In genomic region chr16:75717405-75718173, GRCm38 (mm10) we compare ENCODE assay signal across 12 mouse cellular contexts. TPM values are rescaled to one million over a fixed set of nuclear protein-coding genes. Genes with fewer than 3 reads are reported as not detected.
DNase-seq lines count a peak whose midpoint lies in the region; ATAC-seq lines count a peak whose summit lies in the region.
"Had no signal": no experiment of that assay in that cellular context is flagged by ENCODE, and none has a peak within 500 bp of the region (broad histone marks: within the 10 kb centered on the region; RNA-seq: fewer than 3 reads in every experiment).

No protein-coding gene starts in this region.

- 29% methylated on average over 2 of the region's 2 CpGs for WGBS in lung, embryonic 16.5 days
- 63% methylated on average over 2 of the region's 2 CpGs for WGBS in intestine, embryonic 16.5 days
- 61% methylated on average over 2 of the region's 2 CpGs for WGBS in stomach, embryonic 15.5 days

- H3K27ac ChIP-seq in lung, embryonic 16.5 days (ENCODE audit: low read length), result no peak overlapping the region
- no peak overlapping the region for H3K27ac ChIP-seq in intestine, embryonic 16.5 days (ENCODE audit: low read length)
- no peak overlapping the region for H3K27ac ChIP-seq in stomach, embryonic 15.5 days
- H3K27ac ChIP-seq: forebrain, embryonic 10.5 days; midbrain, embryonic 10.5 days had no signal

- H3K9me3 ChIP-seq in lung, embryonic 16.5 days (ENCODE audit: control insufficient read depth, low read length), result no peaks in the 10 kb centered on the region
- H3K9me3 ChIP-seq in intestine, embryonic 16.5 days (ENCODE audit: control insufficient read depth, low read length), result no peaks in the 10 kb centered on the region
- no peaks in the 10 kb centered on the region for H3K9me3 ChIP-seq in stomach, embryonic 15.5 days
- H3K9me3 ChIP-seq: forebrain, embryonic 10.5 days; midbrain, embryonic 10.5 days had no signal

- peak; percentile 95 for ATAC-seq in lung, embryonic 16.5 days (ENCODE audit: low read depth)
- peak; percentile 62; the same call in 1 of the 2 replicates for ATAC-seq in intestine, embryonic 16.5 days
- peak; percentile 66; the same call in 1 of the 2 replicates for ATAC-seq in stomach, embryonic 15.5 days (ENCODE audit: insufficient read depth, low FRiP score, low read depth)

- no peak overlapping the region for H3K4me3 ChIP-seq in lung, embryonic 16.5 days (ENCODE audit: low read length)
- H3K4me3 ChIP-seq in intestine, embryonic 16.5 days (ENCODE audit: low read length), result no peak overlapping the region
- no peak overlapping the region for H3K4me3 ChIP-seq in stomach, embryonic 15.5 days (replicated peaks)
- H3K4me3 ChIP-seq: forebrain, embryonic 10.5 days; midbrain, embryonic 10.5 days had no signal

- H3K36me3 ChIP-seq in lung, embryonic 16.5 days (ENCODE audit: control insufficient read depth, insufficient read depth, low read length), result no peaks in the 10 kb centered on the region
- H3K36me3 ChIP-seq in intestine, embryonic 16.5 days (ENCODE audit: control insufficient read depth, insufficient read depth, low read length), result no peaks in the 10 kb centered on the region
- H3K36me3 ChIP-seq in stomach, embryonic 15.5 days, result no peaks in the 10 kb centered on the region
- H3K36me3 ChIP-seq: forebrain, embryonic 10.5 days; midbrain, embryonic 10.5 days had no signal

- H3K9ac ChIP-seq in lung, embryonic 16.5 days (ENCODE audit: low read length), result no peak overlapping the region
- no peak overlapping the region for H3K9ac ChIP-seq in intestine, embryonic 16.5 days (ENCODE audit: low read depth, low read length)
- H3K9ac ChIP-seq in stomach, embryonic 15.5 days, result no peak overlapping the region

- DNase-seq in adrenal gland, adult (ENCODE audit: inconsistent age in 2 of 2, low spot score in 1 of 2), result peak; percentile 14 to 36
- no peak for DNase-seq in adrenal gland, postnatal 10 days
- no peak for DNase-seq in lung, postnatal 14 days
- no peak for DNase-seq in frontal cortex, postnatal 36 days (ENCODE audit: low spot score in 2 of 2)
- no peak for DNase-seq in gastrocnemius, adult 18-20 months (ENCODE audit: low spot score)
- DNase-seq: gastrocnemius, postnatal 36 days; heart, postnatal 14 days had no signal

- H3K4me2 ChIP-seq in lung, embryonic 16.5 days (ENCODE audit: low read depth, low read length), result no peak overlapping the region
- no peak overlapping the region for H3K4me2 ChIP-seq in intestine, embryonic 16.5 days (ENCODE audit: low read depth, low read length)
- no peak overlapping the region for H3K4me2 ChIP-seq in stomach, embryonic 15.5 days

- H3K27me3 ChIP-seq in lung, embryonic 16.5 days (ENCODE audit: control insufficient read depth, insufficient read depth, low read depth, low read length), result no peaks in the 10 kb centered on the region
- H3K27me3 ChIP-seq in intestine, embryonic 16.5 days (replicated peaks; ENCODE audit: control insufficient read depth, insufficient read depth, low read length), result no peaks in the 10 kb centered on the region
- H3K27me3 ChIP-seq in stomach, embryonic 15.5 days (replicated peaks), result no peaks in the 10 kb centered on the region

- H3K4me1 ChIP-seq in lung, embryonic 16.5 days (replicated peaks; ENCODE audit: control insufficient read depth, insufficient read depth, low read length), result no peaks in the 10 kb centered on the region
- no peaks in the 10 kb centered on the region for H3K4me1 ChIP-seq in intestine, embryonic 16.5 days (ENCODE audit: control insufficient read depth, insufficient read depth, low read length)
- H3K4me1 ChIP-seq in stomach, embryonic 15.5 days, result no peaks in the 10 kb centered on the region
- H3K4me1 ChIP-seq: forebrain, embryonic 10.5 days; midbrain, embryonic 10.5 days had no signal

RNA-seq across cellular contexts. Expression of gene Hspa13, which starts 49.3 kb away (rescaled TPM):
- 10 to 100 TPM; 29.4 to 35.9 TPM for total RNA-seq in adrenal gland, postnatal 10 days (2021)
- polyA plus RNA-seq in lung, embryonic 16.5 days (2015; fragmentation: Nextera tagmentation; extraction: Ambion mirVana), result 31.4 and 32.5 TPM in 2 replicates
- polyA plus RNA-seq in intestine, embryonic 16.5 days (2015; fragmentation: Nextera tagmentation; extraction: Ambion mirVana), result 20.6 and 21.1 TPM in 2 replicates
- polyA plus RNA-seq in stomach, embryonic 15.5 days (2015; fragmentation: Nextera tagmentation; extraction: Ambion mirVana), result 26.3 and 29.6 TPM in 2 replicates
- 1 to 10 TPM; 8.1 to 8.8 TPM for total RNA-seq in gastrocnemius, adult 18-20 months (2021)

Comparison
In these comparisons a context has a peak if more than half of its experiments do, and no peak if none do; other contexts are left out.
1. DNase-seq: peak in adrenal gland, adult (2 of 2); none in adrenal gland, postnatal 10 days (single experiment), lung, postnatal 14 days (single experiment), frontal cortex, postnatal 36 days (0 of 2) and gastrocnemius, adult 18-20 months (single experiment).
2. Peak in every context shown above with its lines, with median percentiles within 50 percentile points of each other: ATAC-seq.